Comparison of ENCODE assay signal across 8 mouse cellular contexts in genomic region chr7:125444464-125445401, GRCm38 (mm10). TPM values are rescaled to one million over a fixed set of nuclear protein-coding genes. Genes with fewer than 3 reads are reported as not detected.
DNase-seq lines count a peak whose midpoint lies in the region; ATAC-seq and TF ChIP-seq lines count a peak whose summit lies in the region.

Gene Kdm8, plus strand, starts transcription at chr7:125444676.

- intact Hi-C loops in heart, postnatal 10 days (cut with DNase I) = no loop called here

- H3K9ac ChIP-seq in ES-Bruce4 (ENCODE audit: low read depth, poor library complexity, severe bottlenecking) = 0 out of 2 replicates have a peak within 1 kb of the TSS, but pooled peaks have one; percentile 11
- H3K9ac ChIP-seq in forebrain, embryonic 13.5 days = peak within 1 kb of the TSS; percentile 78
- peak within 1 kb of the TSS; percentile 82 for H3K9ac ChIP-seq in liver, postnatal 0 days (replicated peaks)
- H3K9ac ChIP-seq in neural tube, embryonic 14.5 days (replicated peaks; ENCODE audit: low read depth, low read length) = peak within 1 kb of the TSS; percentile 58

- peak within 1 kb of the TSS; percentile 65 for H3K4me3 ChIP-seq in ES-Bruce4 (ENCODE audit: low read depth, low read length)
- peak within 1 kb of the TSS; percentile 61 for H3K4me3 ChIP-seq in forebrain, embryonic 13.5 days
- peak within 1 kb of the TSS; percentile 76 for H3K4me3 ChIP-seq in liver, postnatal 0 days (ENCODE audit: low read depth, low read length)
- peak within 1 kb of the TSS; percentile 37 for H3K4me3 ChIP-seq in neural tube, embryonic 14.5 days (ENCODE audit: low read depth, low read length)

- no peak within 1 kb of the TSS for H3K27ac ChIP-seq in ES-Bruce4 (ENCODE audit: insufficient read depth, low read length)
- H3K27ac ChIP-seq in forebrain, embryonic 13.5 days = peak within 1 kb of the TSS; percentile 96
- H3K27ac ChIP-seq in liver, postnatal 0 days (ENCODE audit: low read depth) = peak within 1 kb of the TSS; percentile 97
- peak within 1 kb of the TSS; percentile 91 for H3K27ac ChIP-seq in neural tube, embryonic 14.5 days (ENCODE audit: low read depth, low read length)

- H3K9me3 ChIP-seq in ES-Bruce4 (replicated peaks; ENCODE audit: control insufficient read depth, insufficient read depth, low read length, poor library complexity, severe bottlenecking) = peaks cover 12% of the 10 kb centered on the region
- H3K9me3 ChIP-seq in forebrain, embryonic 13.5 days (replicated peaks) = no peaks in the 10 kb centered on the region
- no peaks in the 10 kb centered on the region for H3K9me3 ChIP-seq in liver, postnatal 0 days (ENCODE audit: low read length)
- H3K9me3 ChIP-seq in neural tube, embryonic 14.5 days (ENCODE audit: control insufficient read depth, low read length) = no peaks in the 10 kb centered on the region

- no peak for TF ChIP-seq POLR2A in ES-Bruce4 (IDR thresholded peaks at IDR 0.05; ENCODE audit: insufficient read depth, low read length)

- peak within 1 kb of the TSS; percentile 84 for H3K4me2 ChIP-seq in forebrain, embryonic 13.5 days
- peak within 1 kb of the TSS; percentile 88 for H3K4me2 ChIP-seq in liver, postnatal 0 days (ENCODE audit: low read depth, low read length)
- H3K4me2 ChIP-seq in neural tube, embryonic 14.5 days (ENCODE audit: low read depth, low read length) = peak within 1 kb of the TSS; percentile 92

- H3K27me3 ChIP-seq in ES-Bruce4 (ENCODE audit: control insufficient read depth, insufficient read depth, low read length, poor library complexity, severe bottlenecking) = no peaks in the 10 kb centered on the region
- H3K27me3 ChIP-seq in forebrain, embryonic 13.5 days = no peaks in the 10 kb centered on the region
- H3K27me3 ChIP-seq in liver, postnatal 0 days (ENCODE audit: insufficient read depth, low read length) = no peaks in the 10 kb centered on the region
- no peaks in the 10 kb centered on the region for H3K27me3 ChIP-seq in neural tube, embryonic 14.5 days (ENCODE audit: control insufficient read depth, insufficient read depth, low read length)

- peak; percentile 93 for ATAC-seq in cerebellum, adult (ENCODE audit: insufficient number of reproducible peaks, low FRiP score, low TSS enrichment)
- ATAC-seq in forebrain, embryonic 13.5 days = peak; percentile 98
- ATAC-seq in liver, postnatal 0 days = peak; percentile 98
- ATAC-seq in neural tube, embryonic 14.5 days (ENCODE audit: low read depth) = peak; percentile 96

- no peak for TF ChIP-seq CTCF in ES-Bruce4 (IDR thresholded peaks at IDR 0.05; ENCODE audit: low read depth, low read length)
- TF ChIP-seq CTCF in liver, postnatal 0 days (IDR thresholded peaks at IDR 0.05; ENCODE audit: low read depth) = no peak

- H3K36me3 ChIP-seq in ES-Bruce4 (ENCODE audit: control insufficient read depth, insufficient read depth, low read length, poor library complexity, severe bottlenecking) = no peaks in the 10 kb centered on the region
- H3K36me3 ChIP-seq in forebrain, embryonic 13.5 days (ENCODE audit: poor library complexity, severe bottlenecking) = no peaks in the 10 kb centered on the region
- H3K36me3 ChIP-seq in liver, postnatal 0 days (replicated peaks; ENCODE audit: insufficient read depth, low read length) = no peaks in the 10 kb centered on the region
- H3K36me3 ChIP-seq in neural tube, embryonic 14.5 days (ENCODE audit: control insufficient read depth, insufficient read depth, low read length) = no peaks in the 10 kb centered on the region

- no peaks in the 10 kb centered on the region for H3K4me1 ChIP-seq in ES-Bruce4 (ENCODE audit: control insufficient read depth, insufficient read depth, low read length)
- H3K4me1 ChIP-seq in forebrain, embryonic 13.5 days = peaks cover 21% of the 10 kb centered on the region
- H3K4me1 ChIP-seq in liver, postnatal 0 days (ENCODE audit: insufficient read depth) = peaks cover 21% of the 10 kb centered on the region
- H3K4me1 ChIP-seq in neural tube, embryonic 14.5 days (ENCODE audit: control insufficient read depth, insufficient read depth, low read length) = peaks cover 13% of the 10 kb centered on the region; the same call in 1 of the 2 replicates

- DNase-seq in heart, postnatal 10 days = peak; percentile 94 to 96
- peak; percentile 91 for DNase-seq in large intestine, adult 2 months (ENCODE audit: low read depth, low spot score)
- peak; percentile 95 for DNase-seq in liver, postnatal 0 days
- DNase-seq in testis, postnatal 10 days (ENCODE audit: low spot score) = peak; percentile 96

- WGBS in forebrain, embryonic 13.5 days = 5% methylated on average over 61 of the region's 61 CpGs
- 3% methylated on average over 61 of the region's 61 CpGs for WGBS in large intestine, adult 2 months
- WGBS in liver, postnatal 0 days (ENCODE audit: insufficient replicate concordance) = 1% methylated on average over 61 of the region's 61 CpGs
- 2% methylated on average over 61 of the region's 61 CpGs for WGBS in neural tube, embryonic 14.5 days

- TF ChIP-seq EP300 in ES-Bruce4 (IDR thresholded peaks at IDR 0.05; ENCODE audit: insufficient read depth, low read depth, low read length) = no peak
- TF ChIP-seq EP300 in liver, postnatal 0 days (IDR thresholded peaks at IDR 0.05; ENCODE audit: low read depth) = peak; percentile 66

RNA-seq across cellular contexts. Expression of gene Kdm8, which starts in this region (rescaled TPM):
- 4.4 and 6.3 TPM in 2 replicates for polyA plus RNA-seq in ES-Bruce4 (2011; ENCODE audit: insufficient read depth, insufficient read length, low read depth, missing spikeins)
- polyA plus RNA-seq in forebrain, embryonic 13.5 days (2015; fragmentation: Nextera tagmentation; extraction: Ambion mirVana) = 8.4 TPM in 2 replicates
- 1 to 10 TPM; 3.7 to 3.9 TPM for total RNA-seq in heart, postnatal 10 days (2021)
- polyA plus RNA-seq in large intestine, adult 2 months (2012; rRNA removed) = 4.0 and 4.6 TPM in 2 replicates
- 2.1 and 2.8 TPM in 2 replicates for polyA plus RNA-seq in liver, postnatal 0 days (2015; fragmentation: Nextera tagmentation; extraction: Ambion mirVana)
- polyA plus RNA-seq in neural tube, embryonic 14.5 days (2014; fragmentation: Nextera tagmentation; extraction: Ambion mirVana) = 4.9 TPM in 2 replicates

Comparison
In these comparisons a context has a peak if more than half of its experiments do, and no peak if none do; other contexts are left out.
1. H3K9ac ChIP-seq: peak in every context shown above with its lines; median percentile 82 in liver, postnatal 0 days; 78 in forebrain, embryonic 13.5 days; 58 in neural tube, embryonic 14.5 days; 11 in ES-Bruce4.